Mouse (Mus musculus) gastrocnemius, postnatal 10 days (tissue): ENCODE data around the gene Prm1. TPM values are rescaled to one million over a fixed set of nuclear protein-coding genes. Genes with fewer than 3 reads are reported as not detected.
"Not testable (repeated sequence)": the region's sequence is repeated elsewhere in the genome, so short reads cannot be mapped to it uniquely, and the experiment has no call there.

Source experiments
- DNase-seq: peaks from one replicate; pipeline ENCODE4 v3.0.0; 2021; ENCODE audit warnings: mixed read lengths
- long read RNA-seq, 2 experiments: library from polyadenylated mRNA; stranded (forward); transcript quantifications; one replicate each; pipeline ENCODE4 v2.0.0; 2021
- total RNA-seq, 2 experiments: library from RNA; stranded (reverse); gene quantifications; 2 replicates each; pipeline ENCODE4 v1.2.3; 2021

Prm1 gene
- not detected for total RNA-seq
- long read RNA-seq, experiment 1: 0 reads
- long read RNA-seq, experiment 2: 0 reads

- DNase-seq: no peak
Measured at GRCm38 (mm10) chr16:10805789-10806527, at the start of gene Prm1. Gene Prm1 (minus strand): TSS chr16:10805839.

DNA sequence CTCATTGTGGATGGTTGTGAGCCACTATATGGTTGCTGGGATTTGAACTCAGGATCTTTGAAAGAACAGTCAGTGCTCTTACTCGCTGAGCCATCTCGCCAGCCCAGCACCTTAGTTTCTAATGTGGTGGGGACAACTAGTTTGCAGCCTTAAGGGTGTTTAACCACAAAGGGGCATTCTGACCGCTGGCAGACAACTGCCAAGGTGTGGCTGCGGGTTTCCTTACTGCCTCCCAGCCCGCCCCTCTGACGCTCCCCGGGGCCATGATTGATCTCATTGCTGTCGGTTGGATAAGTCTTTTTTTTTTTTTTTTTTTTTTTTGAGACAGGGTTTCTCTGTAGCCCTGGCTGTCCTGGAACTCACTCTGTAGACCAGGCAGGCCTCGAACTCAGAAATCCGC, 46.6 kb upstream of the Prm1 start:
- not testable (repeated sequence) for DNase-seq

- no peak for DNase-seq
Measured at GRCm38 (mm10) chr16:10850905-10851304, 45.3 kb upstream of the Prm1 start.

- DNase-seq: peak; percentile 65
Measured at GRCm38 (mm10) chr16:10849965-10850861, 44.6 kb upstream of the Prm1 start.

- peak; percentile 69 for DNase-seq
Measured at GRCm38 (mm10) chr16:10846503-10846902, 40.9 kb upstream of the Prm1 start.

- DNase-seq: no peak
Measured at GRCm38 (mm10) chr16:10845952-10846351, 40.3 kb upstream of the Prm1 start.

DNA sequence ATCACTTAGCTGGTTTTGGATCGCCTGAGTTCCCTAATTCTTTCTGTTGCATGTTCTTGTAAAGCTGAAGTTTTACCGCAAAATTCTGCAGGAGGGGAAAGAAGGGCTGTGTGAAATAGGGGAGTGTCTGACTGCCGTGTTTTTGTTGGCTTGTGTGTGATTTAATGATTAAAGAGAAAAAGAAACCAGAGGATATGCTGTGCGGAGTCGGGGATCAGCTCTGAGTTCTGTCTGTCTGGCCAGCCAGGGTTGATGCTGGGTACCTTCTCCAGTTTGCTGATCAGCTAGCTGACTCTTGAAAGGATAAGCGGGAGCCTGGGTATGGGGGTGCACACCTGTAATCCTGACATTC, 38.7 kb upstream of the Prm1 start:
- no peak for DNase-seq

DNA sequence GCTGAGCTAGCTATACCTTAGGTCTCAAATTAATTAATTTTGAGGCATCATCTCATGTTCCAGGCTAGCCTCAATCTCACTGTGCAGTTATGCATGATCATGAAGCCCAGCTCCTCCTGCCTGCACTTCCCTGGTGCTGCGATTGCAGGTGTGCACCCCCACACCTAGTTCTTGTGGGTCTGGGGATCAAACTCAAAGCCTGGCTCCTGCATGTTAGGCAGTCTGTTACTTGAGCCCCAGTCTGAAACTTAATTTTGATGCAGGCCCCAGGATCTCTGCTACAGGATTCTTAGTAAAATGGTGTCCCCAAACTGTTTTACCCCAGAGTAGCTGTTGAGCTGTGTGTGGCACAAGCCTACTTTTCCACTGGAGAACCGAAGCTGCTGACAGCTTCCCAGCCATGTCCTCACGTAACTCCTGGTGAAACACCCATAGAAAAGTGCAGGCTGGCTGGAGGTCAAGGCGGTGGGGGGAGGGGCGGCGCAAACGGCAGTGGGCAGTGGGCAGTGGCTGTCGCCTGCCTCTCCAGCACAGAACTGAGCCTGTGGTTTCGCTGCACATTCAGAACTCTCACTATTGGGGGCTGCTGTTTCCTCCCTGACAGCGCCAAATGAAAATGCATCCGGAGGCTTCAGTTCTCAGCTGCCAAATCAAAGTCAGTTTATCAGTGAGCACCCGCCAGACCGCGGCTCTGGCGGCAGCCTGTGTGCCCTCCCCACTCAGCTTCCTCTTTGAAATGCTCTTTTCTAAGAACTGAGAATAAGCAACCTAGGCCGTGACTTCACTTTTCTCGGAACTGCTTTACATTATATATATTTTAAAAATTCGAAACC, 38.1 kb upstream of the Prm1 start:
- no peak for DNase-seq

DNA sequence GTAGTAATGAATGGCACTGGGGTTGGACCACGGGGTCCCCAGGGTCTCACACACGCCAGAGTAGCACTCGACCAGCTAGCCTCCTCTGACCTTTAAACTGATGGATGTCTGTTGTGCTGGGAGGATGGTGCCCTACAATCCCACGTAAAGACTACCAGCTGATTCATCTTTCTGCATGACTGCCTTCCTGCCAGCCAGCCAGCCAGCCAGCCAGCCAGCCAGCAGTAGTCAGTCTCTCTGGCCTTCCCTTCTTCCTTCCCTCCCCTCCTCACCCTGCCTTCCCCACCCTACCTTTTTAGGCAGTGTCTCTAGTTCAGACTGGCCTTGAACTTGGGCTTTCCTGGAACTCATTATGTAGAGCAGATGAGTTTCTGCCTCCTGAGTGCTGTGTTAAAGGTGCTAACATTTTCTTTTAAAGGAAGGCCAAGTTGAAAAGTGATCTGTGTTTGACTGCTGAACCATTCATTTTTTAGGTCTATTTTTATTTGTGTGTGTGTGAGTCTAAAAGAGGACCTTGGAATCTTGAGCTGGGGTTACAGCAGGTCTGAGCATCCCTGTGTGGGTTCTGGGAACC, 36.7 kb upstream of the Prm1 start:
- no peak for DNase-seq

DNA sequence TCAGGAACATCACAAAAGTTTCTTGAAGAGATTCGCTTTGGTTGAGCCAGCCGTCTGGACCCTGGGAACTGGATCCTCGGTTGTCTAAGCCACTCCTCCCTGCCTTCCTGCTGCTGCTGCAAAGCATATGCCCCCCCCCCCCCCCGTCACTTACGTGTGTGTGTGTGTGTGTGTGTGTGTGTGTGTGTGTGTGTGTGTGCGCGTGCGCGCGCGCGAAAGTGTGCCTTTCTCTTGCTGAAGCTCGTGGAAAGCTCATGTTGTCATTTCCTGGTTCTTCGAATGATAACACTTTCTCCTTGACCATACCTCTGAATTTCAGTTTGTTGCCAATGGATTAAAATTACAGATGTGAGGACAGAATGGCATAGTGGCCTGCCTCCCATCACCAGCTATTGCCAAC, 34.4 kb upstream of the Prm1 start:
- no peak for DNase-seq

- no peak for DNase-seq
Measured at GRCm38 (mm10) chr16:10838487-10839245, 33.0 kb upstream of the Prm1 start.

- no peak for DNase-seq
Measured at GRCm38 (mm10) chr16:10837903-10838302, 32.3 kb upstream of the Prm1 start.

DNA sequence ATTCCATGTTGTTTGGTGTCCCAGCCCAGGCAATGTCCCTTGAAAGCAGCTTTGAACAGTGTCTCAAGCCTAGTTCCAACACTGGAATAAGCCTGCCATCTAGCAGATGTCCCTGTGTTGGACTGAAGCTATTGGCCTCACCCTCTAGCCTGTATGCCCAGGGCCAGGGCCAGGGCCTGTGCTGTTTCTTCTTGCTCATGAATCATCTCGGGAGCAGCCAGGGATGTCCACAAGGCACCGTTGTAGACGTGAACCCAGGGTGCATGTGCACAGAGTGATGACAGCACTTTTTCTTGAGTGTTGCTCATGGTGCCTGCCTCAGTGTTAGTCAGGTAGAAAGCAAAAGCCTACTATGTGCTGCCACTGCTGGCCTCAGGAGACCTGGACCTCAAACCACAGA, 31.6 kb upstream of the Prm1 start:
- no peak for DNase-seq

GRCm38 (mm10) chr16:10836388-10836787, 30.7 kb upstream of the Prm1 start:
- DNase-seq: no peak

GRCm38 (mm10) chr16:10834911-10835587, 29.4 kb upstream of the Prm1 start, which contains the start of gene Rmi2:
Gene Rmi2 (plus strand): TSS chr16:10835059.
- peak; percentile 86 for DNase-seq

DNA sequence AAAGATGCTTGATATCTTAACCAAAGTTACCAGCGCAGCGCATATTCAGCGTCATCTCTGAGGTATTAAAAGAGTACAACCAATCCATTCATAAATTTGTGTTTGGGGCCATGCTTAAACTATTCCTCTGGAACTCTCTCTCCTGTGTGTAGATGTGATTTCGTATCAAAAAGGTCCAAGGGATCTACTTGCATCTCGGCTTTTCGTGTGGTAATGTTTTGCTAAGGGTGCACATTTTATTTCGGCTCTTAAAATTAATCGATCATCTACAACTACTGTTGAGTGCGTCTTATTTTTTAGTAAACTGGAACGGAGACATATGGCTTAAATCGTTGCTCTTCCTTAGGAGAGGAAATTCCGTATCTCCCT, 28.9 kb upstream of the Prm1 start:
- DNase-seq: no peak

DNA sequence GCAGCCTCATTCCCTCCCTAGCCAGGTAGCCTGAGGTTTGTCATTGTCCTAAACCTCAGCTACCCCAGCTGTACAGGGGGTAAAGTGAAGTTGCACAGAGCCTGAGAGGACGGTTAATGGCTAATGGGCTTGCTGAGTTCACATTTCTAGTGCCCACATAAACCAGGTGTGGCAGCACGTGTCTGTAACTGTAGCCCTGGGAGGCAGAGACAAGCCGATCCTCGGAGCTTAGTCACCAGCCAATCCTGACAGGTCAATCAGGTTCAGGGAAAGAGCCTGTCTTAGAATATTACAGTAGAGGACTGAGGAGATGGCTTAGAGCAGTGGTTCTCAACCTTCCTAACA, 22.8 kb upstream of the Prm1 start:
- no peak for DNase-seq

GRCm38 (mm10) chr16:10827766-10828460, 22.3 kb upstream of the Prm1 start:
- DNase-seq: no peak

GRCm38 (mm10) chr16:10827269-10827668, 21.6 kb upstream of the Prm1 start:
- DNase-seq: no peak

GRCm38 (mm10) chr16:10825840-10826239, 20.2 kb upstream of the Prm1 start:
- no peak for DNase-seq
